Mouse (Mus musculus) E14TG2a.4 (cell line): ENCODE measurements around the gene Dcxr.

Experiments
- CTCF ChIP-seq: conservative IDR thresholded peaks from 2 replicates; pipeline ENCODE4 v1.5.1; 2014; ENCODE audit warnings: low read length
- POU5F1 ChIP-seq: IDR thresholded peaks from 2 replicates; pipeline ENCODE4 v1.6.1; 2014; ENCODE audit warnings: low read length, borderline replicate concordance

GRCm38 (mm10) chr11:120722761-120723382 lies 4.2 kb downstream of the Dcxr start:
- TF ChIP-seq CTCF: no peak
- no peak for TF ChIP-seq POU5F1
